Comparison of ENCODE assay signal across 25 mouse cellular contexts in genomic region chr5:112786031-112786430, GRCm38 (mm10).
DNase-seq lines count a peak whose midpoint lies in the region; ATAC-seq lines count a peak whose summit lies in the region.
"Had no signal": no experiment of that assay in that cellular context is flagged by ENCODE, and none has a peak within 500 bp of the region (broad histone marks: within the 10 kb centered on the region; RNA-seq: fewer than 3 reads in every experiment).

No protein-coding gene starts in this region.

- H3K27me3 ChIP-seq in embryonic facial prominence, embryonic 14.5 days (replicated peaks; ENCODE audit: control insufficient read depth, insufficient read depth, low read length): no peaks in the 10 kb centered on the region
- H3K27me3 ChIP-seq in embryonic facial prominence, embryonic 10.5 days (replicated peaks; ENCODE audit: low read depth, poor library complexity, severe bottlenecking): no peaks in the 10 kb centered on the region
- no peaks in the 10 kb centered on the region for H3K27me3 ChIP-seq in megakaryocyte, embryonic 14.5 days (replicated peaks)
- H3K27me3 ChIP-seq: limb, embryonic 13.5 days; liver, embryonic 12.5 days had no signal

- no peak overlapping the region for H3K4me2 ChIP-seq in embryonic facial prominence, embryonic 14.5 days (ENCODE audit: low read depth, low read length)
- H3K4me2 ChIP-seq: limb, embryonic 13.5 days; liver, embryonic 12.5 days; midbrain, embryonic 12.5 days; neural tube, embryonic 15.5 days had no signal

- 68% methylated on average over 8 of the region's 8 CpGs for WGBS in embryonic facial prominence, embryonic 14.5 days
- 86% methylated on average over 8 of the region's 8 CpGs for WGBS in embryonic facial prominence, embryonic 10.5 days

- intact Hi-C loops in heart, postnatal 10 days (cut with DNase I): no loop called here

- no peak overlapping the region for H3K4me3 ChIP-seq in embryonic facial prominence, embryonic 14.5 days (ENCODE audit: low read depth, low read length)
- H3K4me3 ChIP-seq in embryonic facial prominence, embryonic 10.5 days: no peak overlapping the region
- H3K4me3 ChIP-seq in megakaryocyte, embryonic 14.5 days (replicated peaks): peak overlapping the region; percentile 72
- H3K4me3 ChIP-seq: forebrain, embryonic 10.5 days; gastrocnemius, adult 2 months; heart, embryonic 10.5 days; limb, embryonic 13.5 days; liver, embryonic 12.5 days; midbrain, embryonic 12.5 days; neural tube, embryonic 15.5 days had no signal

- no peak overlapping the region for H3K27ac ChIP-seq in embryonic facial prominence, embryonic 14.5 days (replicated peaks; ENCODE audit: low read depth, low read length)
- H3K27ac ChIP-seq in embryonic facial prominence, embryonic 10.5 days (replicated peaks): no peak overlapping the region
- H3K27ac ChIP-seq: forebrain, embryonic 10.5 days; gastrocnemius, adult 2 months; heart, embryonic 10.5 days; hindbrain, postnatal 0 days; limb, embryonic 13.5 days; liver, embryonic 12.5 days; midbrain, embryonic 12.5 days; neural tube, embryonic 15.5 days had no signal

- H3K9ac ChIP-seq in embryonic facial prominence, embryonic 14.5 days (ENCODE audit: low read depth, low read length): 0 out of 2 replicates have a peak overlapping the region, but pooled peaks have one; percentile 5
- H3K9ac ChIP-seq: limb, embryonic 13.5 days; liver, embryonic 12.5 days; midbrain, embryonic 12.5 days; neural tube, embryonic 15.5 days had no signal

- H3K9me3 ChIP-seq in embryonic facial prominence, embryonic 14.5 days (ENCODE audit: control insufficient read depth, low read length): no peaks in the 10 kb centered on the region
- no peaks in the 10 kb centered on the region for H3K9me3 ChIP-seq in embryonic facial prominence, embryonic 10.5 days
- peaks cover 51% of the 10 kb centered on the region for H3K9me3 ChIP-seq in megakaryocyte, embryonic 14.5 days
- H3K9me3 ChIP-seq: forebrain, embryonic 10.5 days; heart, embryonic 10.5 days; limb, embryonic 13.5 days; midbrain, embryonic 12.5 days; neural tube, embryonic 15.5 days had no signal

- no peaks in the 10 kb centered on the region for H3K36me3 ChIP-seq in embryonic facial prominence, embryonic 14.5 days (ENCODE audit: control insufficient read depth, insufficient read depth, low read length)
- H3K36me3 ChIP-seq in embryonic facial prominence, embryonic 10.5 days (replicated peaks): no peaks in the 10 kb centered on the region
- no peaks in the 10 kb centered on the region for H3K36me3 ChIP-seq in megakaryocyte, embryonic 14.5 days (replicated peaks; ENCODE audit: low read length)
- H3K36me3 ChIP-seq: forebrain, embryonic 10.5 days; limb, embryonic 13.5 days; liver, embryonic 12.5 days; midbrain, embryonic 12.5 days; neural tube, embryonic 15.5 days had no signal

- no peaks in the 10 kb centered on the region for H3K4me1 ChIP-seq in embryonic facial prominence, embryonic 14.5 days (ENCODE audit: control insufficient read depth, insufficient read depth, low read length)
- no peaks in the 10 kb centered on the region for H3K4me1 ChIP-seq in embryonic facial prominence, embryonic 10.5 days
- H3K4me1 ChIP-seq in megakaryocyte, embryonic 14.5 days: no peaks in the 10 kb centered on the region
- H3K4me1 ChIP-seq: forebrain, embryonic 10.5 days; limb, embryonic 13.5 days; liver, embryonic 12.5 days; midbrain, embryonic 12.5 days; neural tube, embryonic 15.5 days had no signal

- DNase-seq in embryonic facial prominence, embryonic 14.5 days (ENCODE audit: low spot score): no peak
- no peak for DNase-seq in embryonic facial prominence, embryonic 10.5 days (ENCODE audit: low spot score)
- peak; percentile 26 to 81 for DNase-seq in frontal cortex, adult 2 months (ENCODE audit: extremely low spot score in 1 of 2, low spot score in 1 of 2)
- DNase-seq in right cerebral cortex, postnatal 36 days (ENCODE audit: low spot score in 2 of 2): peak; percentile 48 to 60
- no peak for DNase-seq in heart, postnatal 10 days
- DNase-seq: cerebellum, adult 18-20 months; cerebellum, postnatal 36 days; gastrocnemius, adult 2 months; kidney, adult 9 months; kidney, postnatal 14 days; layer of hippocampus, postnatal 36 days; lung, adult 18-20 months; lung, postnatal 10 days had no signal

- no peak for ATAC-seq in embryonic facial prominence, embryonic 14.5 days (ENCODE audit: low read depth)
- no peak for ATAC-seq in megakaryocyte, adult 5-6 weeks (ENCODE audit: poor library complexity, severe bottlenecking)
- ATAC-seq in activated CD4-positive, CD25-positive, alpha-beta regulatory T cell, adult 4 months: no peak
- ATAC-seq: forebrain, embryonic 16.5 days; hindbrain, postnatal 0 days; intestine, embryonic 16.5 days; liver, embryonic 12.5 days had no signal

Comparison
In these comparisons a context has a peak if more than half of its experiments do, and no peak if none do; other contexts are left out.
1. DNase-seq: peak in frontal cortex, adult 2 months (2 of 2) and right cerebral cortex, postnatal 36 days (2 of 2); none in embryonic facial prominence, embryonic 14.5 days (single experiment), embryonic facial prominence, embryonic 10.5 days (single experiment) and heart, postnatal 10 days (0 of 2).